Mouse (Mus musculus) embryonic facial prominence, embryonic 14.5 days (tissue): Measurements from ENCODE around the gene Slc10a7. TPM values are rescaled to one million over a fixed set of nuclear protein-coding genes. Genes with fewer than 3 reads are reported as not detected.
A peak's percentile ranks its signal among the peaks of the same experiment; 100 is the strongest.
"Not testable (repeated sequence)": the region's sequence is repeated elsewhere in the genome, so short reads cannot be mapped to it uniquely, and the experiment has no call there.

Experiments used
- ATAC-seq: fragments of 200-750 bp; cut with Nextera tagmentation; 2 replicates; pipeline ENCODE4 v1.8.0; 2017; ENCODE audit warnings: low read depth, moderate number of reproducible peaks, moderate TSS enrichment
- DNase-seq: peaks from one replicate; pipeline ENCODE4 v3.0.0-alpha.2; 2015; ENCODE audit warnings: low spot score
- H3K27ac ChIP-seq: fragments of 300-500 bp; sonication (generic); replicated peaks from 2 replicates; pipeline ENCODE4 v1.5.1; 2014; ENCODE audit warnings: low read depth, mild to moderate bottlenecking, low read length, moderate library complexity
- H3K27me3 ChIP-seq: fragments of 300-500 bp; sonication (generic); replicated peaks from 2 replicates; pipeline ENCODE4 v1.6.1; 2014; ENCODE audit warnings: low read length; ENCODE audit not compliant: control insufficient read depth, insufficient read depth
- H3K36me3 ChIP-seq: fragments of 300-500 bp; sonication (generic); 2 replicates; pipeline ENCODE4 v1.6.1; 2014; ENCODE audit warnings: low read length, mixed read lengths; ENCODE audit not compliant: control insufficient read depth, insufficient read depth
- H3K4me1 ChIP-seq: fragments of 300-500 bp; sonication (generic); 2 replicates; pipeline ENCODE4 v1.6.1; 2014; ENCODE audit warnings: antibody characterized with exemption, low read length; ENCODE audit not compliant: control insufficient read depth, insufficient read depth
- H3K4me2 ChIP-seq: fragments of 300-500 bp; sonication (generic); 2 replicates; pipeline ENCODE4 v1.6.1; 2014; ENCODE audit warnings: low read depth, mild to moderate bottlenecking, low read length, moderate library complexity, mixed read lengths
- H3K4me3 ChIP-seq: fragments of 300-500 bp; sonication (generic); 2 replicates; pipeline ENCODE4 v1.5.1; 2014; ENCODE audit warnings: low read depth, mild to moderate bottlenecking, low read length
- H3K9ac ChIP-seq: fragments of 300-500 bp; sonication (generic); 2 replicates; pipeline ENCODE4 v1.6.1; 2014; ENCODE audit warnings: low read depth, mild to moderate bottlenecking, low read length, moderate library complexity, mixed read lengths
- H3K9me3 ChIP-seq: fragments of 300-500 bp; sonication (generic); 2 replicates; pipeline ENCODE4 v1.6.1; 2016; ENCODE audit warnings: low read length; ENCODE audit not compliant: control insufficient read depth
- WGBS: fragments of 180-500 bp; shearing (Covaris S2); extraction: QIAGEN DNeasy Blood & Tissue Kit; methylation state at CpG from one replicate; pipeline ENCODE4 v1.1.7; 2014; 5-methylcytosine and 5-hydroxymethylcytosine counted together
- polyA plus RNA-seq: library from polyadenylated mRNA; unstranded; fragments of >200 nt; fragmentation: Nextera tagmentation; extraction: Ambion mirVana; gene quantifications from 2 replicates; pipeline ENCODE4 v1.2.1, GENCODE M21; 2014

Gene Slc10a7
- polyA plus RNA-seq = 13.6 and 14.4 TPM in 2 replicates

DNA sequence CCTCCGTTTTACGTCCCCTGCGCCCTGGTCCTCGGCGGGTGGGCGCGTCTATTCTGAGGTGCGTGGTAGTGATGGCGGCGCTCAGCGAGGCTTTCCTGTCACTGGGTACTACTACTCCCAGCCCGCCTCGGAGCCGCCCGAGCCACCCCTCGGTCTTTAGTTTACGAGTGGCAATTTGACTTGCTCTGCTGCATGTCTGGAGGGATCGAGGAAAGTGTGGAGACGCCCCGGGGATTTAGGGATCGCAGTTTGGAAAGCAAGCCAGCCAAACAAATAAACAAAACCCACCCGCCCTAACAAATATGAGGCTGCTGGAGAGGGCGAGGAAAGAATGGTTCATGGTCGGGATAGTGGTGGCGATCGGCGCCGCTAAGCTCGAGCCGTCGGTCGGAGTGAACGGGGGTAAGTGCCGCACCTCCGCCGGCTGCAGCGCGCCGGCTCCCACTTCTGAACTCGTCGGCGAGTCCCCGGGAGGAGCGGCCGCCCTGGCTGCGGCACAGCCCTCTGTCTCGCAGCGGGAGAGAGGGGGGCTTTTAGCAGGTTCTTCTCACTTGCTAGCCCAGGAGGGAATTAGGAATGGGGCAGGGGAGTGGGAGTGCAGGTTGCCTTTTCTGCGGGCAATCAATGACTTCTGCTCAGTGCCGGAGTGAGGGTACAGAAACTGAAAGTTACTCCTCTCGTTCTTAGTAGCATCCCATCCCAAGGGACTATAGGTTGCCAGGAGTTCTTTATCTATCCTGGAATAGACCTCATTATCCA lies at the start of gene Slc10a7:
Gene Slc10a7, plus strand, starts transcription at position 74 of the 759 bp plus-strand sequence.
- peak within 1 kb of the TSS; percentile 94 for H3K27ac ChIP-seq
- peaks cover 10% of the 10 kb centered on the region; the same call in 1 of the 2 replicates for H3K9me3 ChIP-seq
- H3K4me2 ChIP-seq = peak within 1 kb of the TSS; percentile 96
- WGBS = under 1% methylated on average over 42 of the region's 51 CpGs
- H3K4me1 ChIP-seq = peaks cover 9% of the 10 kb centered on the region
- ATAC-seq (peak; percentile 97), DNase-seq (peak; percentile 94)
- no peaks in the 10 kb centered on the region for H3K27me3 ChIP-seq
- peaks cover 17% of the 10 kb centered on the region for H3K36me3 ChIP-seq
- peak within 1 kb of the TSS; percentile 95 for H3K9ac ChIP-seq
- peak within 1 kb of the TSS; percentile 82 for H3K4me3 ChIP-seq

DNA sequence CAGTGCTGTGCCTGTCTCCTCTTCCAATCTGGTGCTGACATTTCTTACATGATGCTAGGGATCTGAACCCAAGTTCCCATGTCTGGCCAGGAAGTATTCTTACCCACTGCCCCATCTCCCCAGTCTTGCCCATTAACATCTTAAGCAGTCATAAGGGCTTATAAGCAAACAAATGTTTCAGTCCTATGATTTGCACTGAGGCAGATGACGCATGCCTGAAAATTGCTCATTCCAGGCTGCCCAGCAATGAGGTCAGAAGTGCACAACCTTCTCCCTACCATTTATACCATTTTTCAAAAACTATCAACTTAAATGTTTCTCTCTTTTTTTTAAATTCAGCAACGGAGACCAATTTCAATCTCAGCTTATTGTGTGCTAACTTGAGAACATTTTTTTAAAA lies 45.2 kb upstream of the Slc10a7 start:
- no peak for ATAC-seq
- no peak overlapping the region for H3K4me2 ChIP-seq
- H3K36me3 ChIP-seq = no peaks in the 10 kb centered on the region
- DNase-seq = no peak
- H3K27me3 ChIP-seq = no peaks in the 10 kb centered on the region
- no peaks in the 10 kb centered on the region for H3K4me1 ChIP-seq
- no peak overlapping the region for H3K27ac ChIP-seq
- WGBS = 83% methylated on average over 2 of the region's 2 CpGs
- no peak overlapping the region for H3K4me3 ChIP-seq
- peaks cover 8% of the 10 kb centered on the region; the same call in 1 of the 2 replicates for H3K9me3 ChIP-seq
- H3K9ac ChIP-seq = no peak overlapping the region

DNA sequence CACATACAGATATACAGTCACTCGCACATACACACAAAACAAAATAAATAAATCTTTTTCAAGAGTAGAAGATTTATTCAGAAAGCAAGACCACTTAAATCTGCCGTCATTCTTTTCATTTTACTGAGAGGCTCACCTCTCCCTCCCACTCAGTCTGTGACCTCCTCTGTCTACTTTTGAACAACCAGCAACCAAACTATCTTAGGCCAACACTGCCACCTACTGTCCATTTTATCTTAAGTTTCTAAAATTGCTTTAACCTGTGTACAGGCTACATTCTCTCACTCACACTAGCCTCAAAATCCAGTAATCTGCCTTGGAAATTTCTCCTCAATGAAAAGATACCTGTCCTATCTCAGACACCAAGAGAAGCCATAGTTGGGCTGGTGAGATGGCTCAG lies 41.3 kb upstream of the Slc10a7 start:
- Histone ChIP-seq H3K4me2 (no peak overlapping the region), H3K27ac (no peak overlapping the region), H3K4me3 (no peak overlapping the region), H3K36me3 (no peaks in the 10 kb centered on the region), H3K9ac (no peak overlapping the region), H3K9me3 (peaks cover 8% of the 10 kb centered on the region; the same call in 1 of the 2 replicates), H3K4me1 (no peaks in the 10 kb centered on the region), H3K27me3 (no peaks in the 10 kb centered on the region)
- DNase-seq = peak; percentile 7
- no peak for ATAC-seq
- WGBS = 88% methylated on average over 2 of the region's 2 CpGs

DNA sequence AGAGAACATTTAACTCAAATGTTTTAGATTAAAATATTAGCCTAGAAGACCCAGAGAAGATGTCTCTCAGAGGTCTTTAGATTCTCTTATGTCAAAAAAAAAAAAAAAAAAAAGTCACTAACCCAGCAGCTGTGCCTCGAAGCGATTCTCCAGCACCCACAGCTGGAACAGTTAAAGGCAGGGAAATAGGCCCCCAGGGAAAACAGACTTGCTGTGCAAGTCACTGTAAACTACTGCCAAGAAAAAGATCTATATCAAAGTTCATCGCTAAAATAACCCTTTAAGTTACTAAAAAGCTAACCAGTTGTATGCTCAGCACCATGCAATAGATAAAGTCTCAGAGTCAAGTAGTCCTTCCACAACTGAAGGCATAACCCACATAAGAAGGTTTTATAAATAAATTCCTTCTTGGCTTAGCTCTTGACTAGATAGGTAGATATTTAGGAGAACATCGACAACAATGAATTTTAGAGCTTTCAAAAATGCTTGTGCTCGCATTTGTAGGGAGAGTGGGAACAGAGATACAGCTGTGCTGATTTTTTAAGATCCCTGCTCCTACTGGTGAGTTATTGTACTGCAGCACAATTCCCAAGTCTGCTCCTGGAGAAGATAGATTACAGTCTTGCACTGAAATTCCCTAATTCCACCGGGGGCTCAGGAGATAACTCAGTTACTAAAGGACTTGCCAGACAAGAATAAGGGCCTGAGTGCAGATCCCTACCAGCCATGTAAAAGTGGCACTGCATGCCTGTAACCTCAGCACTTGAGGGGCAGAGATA lies 31.9 kb upstream of the Slc10a7 start:
- 35% methylated on average over 6 of the region's 6 CpGs for WGBS
- H3K9ac ChIP-seq = no peak overlapping the region
- DNase-seq (peak; percentile 50), ATAC-seq (no peak)
- H3K27me3 ChIP-seq = no peaks in the 10 kb centered on the region
- no peaks in the 10 kb centered on the region for H3K36me3 ChIP-seq
- no peak overlapping the region for H3K4me3 ChIP-seq
- no peak overlapping the region for H3K27ac ChIP-seq
- no peaks in the 10 kb centered on the region for H3K9me3 ChIP-seq
- H3K4me1 ChIP-seq = no peaks in the 10 kb centered on the region
- H3K4me2 ChIP-seq = no peak overlapping the region

DNA sequence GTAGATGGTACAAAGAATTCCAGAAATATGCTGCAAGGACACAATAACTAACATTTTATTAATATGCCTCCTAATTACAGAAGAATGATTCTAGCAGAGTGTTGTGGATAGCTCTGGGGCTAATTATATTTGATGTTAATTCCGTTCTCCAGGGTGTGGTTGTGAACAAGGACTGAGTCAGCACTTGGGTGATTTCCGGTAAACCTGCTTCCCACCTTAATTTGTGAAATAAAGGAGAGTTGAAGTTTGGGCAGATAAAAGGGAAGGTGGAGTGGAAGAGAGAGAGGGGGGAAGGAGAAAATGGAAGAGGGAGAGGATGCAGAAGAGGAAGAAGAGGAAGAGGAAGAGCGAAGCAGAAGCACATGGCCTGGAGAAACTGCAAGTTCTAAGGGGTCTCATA lies 19.4 kb upstream of the Slc10a7 start:
- no peaks in the 10 kb centered on the region for H3K9me3 ChIP-seq
- no peak overlapping the region for H3K9ac ChIP-seq
- H3K4me3 ChIP-seq = no peak overlapping the region
- H3K4me1 ChIP-seq = no peaks in the 10 kb centered on the region
- no peak overlapping the region for H3K27ac ChIP-seq
- H3K27me3 ChIP-seq = no peaks in the 10 kb centered on the region
- ATAC-seq = no peak
- H3K4me2 ChIP-seq = no peak overlapping the region
- no peak for DNase-seq
- WGBS = 85% methylated on average over 3 of the region's 3 CpGs
- no peaks in the 10 kb centered on the region for H3K36me3 ChIP-seq

DNA sequence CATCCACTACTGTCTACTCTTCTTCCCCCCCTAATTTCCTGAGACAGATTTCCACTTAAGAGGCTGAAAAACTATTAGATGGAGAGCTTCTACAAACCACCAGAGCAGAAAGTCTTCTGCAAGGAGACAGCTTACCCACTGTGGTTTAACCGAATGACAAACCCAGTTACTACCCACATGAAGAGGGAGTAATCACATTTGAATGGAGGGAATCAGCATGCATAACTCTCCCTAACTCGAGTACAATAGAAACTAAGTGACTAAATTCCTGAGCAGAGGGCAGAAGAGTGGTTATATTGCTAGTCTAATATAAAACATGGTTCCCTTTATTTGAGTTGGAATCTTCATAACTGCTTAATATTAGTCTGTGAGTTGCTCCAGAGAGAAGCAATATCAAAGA lies 16.1 kb upstream of the Slc10a7 start:
- Histone ChIP-seq H3K9ac (no peak overlapping the region), H3K36me3 (no peaks in the 10 kb centered on the region), H3K4me3 (no peak overlapping the region), H3K4me1 (no peaks in the 10 kb centered on the region), H3K27ac (no peak overlapping the region), H3K4me2 (no peak overlapping the region), H3K27me3 (no peaks in the 10 kb centered on the region), H3K9me3 (no peaks in the 10 kb centered on the region)
- WGBS = 44% methylated on average over 2 of the region's 2 CpGs
- DNase-seq = no peak
- no peak for ATAC-seq

DNA sequence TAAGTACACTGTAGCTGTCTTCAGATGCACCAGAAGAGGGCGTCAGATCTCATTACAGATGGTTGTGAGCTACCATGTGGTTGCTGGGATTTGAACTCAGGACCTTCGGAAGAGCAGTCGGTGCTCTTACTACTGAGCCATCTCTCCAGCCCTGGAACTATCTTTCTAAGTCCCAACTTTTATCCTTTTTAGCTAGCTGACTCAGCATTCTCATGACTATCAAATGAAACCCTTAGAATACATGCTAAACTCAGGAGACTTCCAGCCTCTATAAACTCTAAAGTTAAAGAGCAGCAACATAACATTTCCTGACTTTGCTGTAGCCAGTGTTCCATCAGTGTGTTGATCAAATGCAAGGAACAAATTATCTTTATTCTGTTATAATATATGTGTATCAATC lies 12.9 kb upstream of the Slc10a7 start:
- not testable (repeated sequence) for DNase-seq, H3K27ac ChIP-seq, H3K4me1 ChIP-seq, H3K27me3 ChIP-seq, ATAC-seq, H3K36me3 ChIP-seq, H3K4me2 ChIP-seq, H3K4me3 ChIP-seq, H3K9ac ChIP-seq, H3K9me3 ChIP-seq
- 96% methylated on average over 3 of the region's 3 CpGs for WGBS

DNA sequence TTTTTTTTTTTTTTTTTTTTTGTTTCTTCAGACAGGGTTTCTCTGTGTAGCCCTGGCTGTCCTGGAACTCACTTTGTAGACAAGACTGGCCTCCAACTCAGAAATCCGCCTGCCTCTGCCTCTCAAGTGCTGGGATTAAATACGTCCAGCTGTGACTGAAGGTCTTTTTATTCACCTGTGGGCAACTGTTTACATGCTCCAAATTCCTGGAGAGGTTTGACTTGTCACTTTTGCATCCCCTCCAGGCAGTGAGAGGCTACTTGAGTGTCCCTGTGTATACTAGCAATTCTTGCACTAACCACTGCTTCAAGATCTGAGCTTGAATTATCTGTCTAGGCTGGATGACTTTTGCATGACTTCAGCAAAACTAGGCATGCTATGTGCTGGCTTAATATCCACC lies 6.4 kb upstream of the Slc10a7 start:
- DNase-seq (no peak), ATAC-seq (no peak)
- Histone ChIP-seq H3K4me3 (no peak overlapping the region), H3K9ac (no peak overlapping the region), H3K4me2 (no peak overlapping the region), H3K4me1 (peaks cover 5% of the 10 kb centered on the region; the same call in 1 of the 2 replicates), H3K9me3 (peaks cover 11% of the 10 kb centered on the region; the same call in 1 of the 2 replicates), H3K27ac (no peak overlapping the region), H3K36me3 (peaks cover 35% of the 10 kb centered on the region), H3K27me3 (no peaks in the 10 kb centered on the region)
- WGBS = 75% methylated on average over 2 of the region's 2 CpGs
